Mouse (Mus musculus): ENCODE measurements at regions not wholly inside any gene's neighbourhood (a gene's known extent, or its start where the extent isn't known, plus 50 kb on each side); places are given as distances from the start of the nearest gene placed in this dataset.

GRCm38 (mm10) chr3:136432072-136432471 is 106.2 kb upstream of the Bank1 start:
- H3K4me3 ChIP-seq = no peak overlapping the region
- H3ac ChIP-seq (ENCODE audit: control insufficient read depth, insufficient read length) = no peak overlapping the region
- H3K4me2 ChIP-seq (ENCODE audit: low read depth) = peak overlapping the region; percentile 69
- no peaks in the 10 kb centered on the region for H3K27me3 ChIP-seq (ENCODE audit: control insufficient read depth, insufficient read depth, insufficient read length)
- TF ChIP-seq MYOD1 (IDR thresholded peaks at IDR 0.05; ENCODE audit: control insufficient read depth in 1 of 3, insufficient read length in 2 of 3, low read depth in 2 of 3) = no peak
- TF ChIP-seq REST (IDR thresholded peaks at IDR 0.05; ENCODE audit: insufficient read depth, insufficient read length) = no peak
- TF ChIP-seq MYOG (IDR thresholded peaks at IDR 0.05; ENCODE audit: control insufficient read depth in 1 of 3, insufficient read depth in 1 of 3, insufficient read length in 2 of 3, low read depth in 2 of 3) = no peak
- TF ChIP-seq E2F4 (IDR thresholded peaks at IDR 0.05; ENCODE audit: insufficient read depth) = no peak
- peak; percentile 64 for TF ChIP-seq CEBPB (IDR thresholded peaks at IDR 0.05; ENCODE audit: insufficient read depth, poor library complexity, severe bottlenecking)
- TF ChIP-seq MAX (IDR thresholded peaks at IDR 0.05; ENCODE audit: low read depth) = no peak
- no peak for TF ChIP-seq POLR2AphosphoS2 (IDR thresholded peaks at IDR 0.05; ENCODE audit: insufficient read length, low read depth)
- H3K79me2 ChIP-seq (ENCODE audit: control insufficient read depth, insufficient read depth) = no peaks in the 10 kb centered on the region
- H3K36me3 ChIP-seq (ENCODE audit: control insufficient read depth, insufficient read depth) = no peaks in the 10 kb centered on the region

DNA sequence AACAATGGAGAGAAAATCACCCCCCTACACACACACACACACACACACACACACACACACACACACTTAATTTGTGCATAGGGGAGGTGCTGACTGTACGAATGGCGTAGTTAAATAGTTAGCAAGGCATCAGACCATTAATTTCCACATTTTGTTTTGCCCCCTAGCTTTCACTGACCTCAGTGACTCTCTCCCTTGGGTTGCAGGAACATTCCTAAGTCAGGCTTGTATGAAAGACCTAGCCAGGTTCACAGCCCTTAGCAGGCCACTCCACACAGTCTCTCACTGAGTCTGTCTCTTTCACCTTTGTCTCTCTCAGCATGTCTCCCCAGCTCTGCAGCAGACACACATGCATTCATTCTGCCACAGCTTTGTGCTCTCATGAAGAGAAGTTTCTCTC is 101.6 kb upstream of the Bank1 start:
- TF ChIP-seq SRF (IDR thresholded peaks at IDR 0.05; ENCODE audit: control insufficient read depth, insufficient read length, low read depth) (no peak), POLR2AphosphoS2 (IDR thresholded peaks at IDR 0.05; ENCODE audit: insufficient read length, low read depth) (no peak), POLR2A (IDR thresholded peaks at IDR 0.05; ENCODE audit: insufficient read length, low read depth) (no peak), REST (IDR thresholded peaks at IDR 0.05; ENCODE audit: insufficient read depth, insufficient read length) (no peak), TCF3 (IDR thresholded peaks at IDR 0.05; ENCODE audit: insufficient read length, low read depth) (no peak)
- no peak overlapping the region for H3K4me3 ChIP-seq
- no peak overlapping the region for H3ac ChIP-seq (ENCODE audit: control insufficient read depth, insufficient read length)
- no peak overlapping the region for H3K4me2 ChIP-seq (ENCODE audit: low read depth)
- H3K79me2 ChIP-seq (ENCODE audit: control insufficient read depth, insufficient read depth) = no peaks in the 10 kb centered on the region
- H3K27me3 ChIP-seq (ENCODE audit: control insufficient read depth, insufficient read depth, insufficient read length) = no peaks in the 10 kb centered on the region
- no peaks in the 10 kb centered on the region for H3K36me3 ChIP-seq (ENCODE audit: control insufficient read depth, insufficient read depth)

- no peaks in the 10 kb centered on the region for H3K27me3 ChIP-seq (ENCODE audit: control insufficient read depth, insufficient read depth, insufficient read length)
- TF ChIP-seq MYOD1 (IDR thresholded peaks at IDR 0.05; ENCODE audit: control insufficient read depth in 1 of 3, insufficient read length in 2 of 3, low read depth in 2 of 3) = no peak
- no peak for TF ChIP-seq SRF (IDR thresholded peaks at IDR 0.05; ENCODE audit: control insufficient read depth, insufficient read length, low read depth)
- no peak for TF ChIP-seq TCF3 (IDR thresholded peaks at IDR 0.05; ENCODE audit: insufficient read length, low read depth)
- no peak for TF ChIP-seq MYOG (IDR thresholded peaks at IDR 0.05; ENCODE audit: control insufficient read depth in 1 of 3, insufficient read depth in 1 of 3, insufficient read length in 2 of 3, low read depth in 2 of 3)
- TF ChIP-seq E2F4 (IDR thresholded peaks at IDR 0.05; ENCODE audit: insufficient read depth) = no peak
- TF ChIP-seq REST (IDR thresholded peaks at IDR 0.05; ENCODE audit: insufficient read depth, insufficient read length) = no peak
- no peak for TF ChIP-seq TCF12 (IDR thresholded peaks at IDR 0.05; ENCODE audit: insufficient read depth, poor library complexity, severe bottlenecking)
- TF ChIP-seq MAX (IDR thresholded peaks at IDR 0.05; ENCODE audit: low read depth) = no peak
- no peak for TF ChIP-seq USF1 (IDR thresholded peaks at IDR 0.05; ENCODE audit: low read depth)
- TF ChIP-seq CEBPB (IDR thresholded peaks at IDR 0.05; ENCODE audit: insufficient read depth, poor library complexity, severe bottlenecking) = no peak
- no peak overlapping the region for H3ac ChIP-seq (ENCODE audit: control insufficient read depth, insufficient read length)
- H3K79me2 ChIP-seq (ENCODE audit: control insufficient read depth, insufficient read depth) = no peaks in the 10 kb centered on the region
- H3K4me3 ChIP-seq = no peak overlapping the region
- no peaks in the 10 kb centered on the region for H3K36me3 ChIP-seq (ENCODE audit: control insufficient read depth, insufficient read depth)
- H3K4me2 ChIP-seq (ENCODE audit: low read depth) = no peak overlapping the region
Measured at GRCm38 (mm10) chr3:136426539-136427194, 100.8 kb upstream of the Bank1 start.

GRCm38 (mm10) chr3:136421969-136422614 is 96.2 kb upstream of the Bank1 start:
- Histone ChIP-seq H3K79me2 (ENCODE audit: control insufficient read depth, insufficient read depth) (no peaks in the 10 kb centered on the region), H3K4me2 (ENCODE audit: low read depth) (no peak overlapping the region), H3K4me3 (no peak overlapping the region), H3K36me3 (ENCODE audit: control insufficient read depth, insufficient read depth) (no peaks in the 10 kb centered on the region), H3ac (ENCODE audit: control insufficient read depth, insufficient read length) (no peak overlapping the region), H3K27me3 (ENCODE audit: control insufficient read depth, insufficient read depth, insufficient read length) (no peaks in the 10 kb centered on the region)
- TF ChIP-seq TCF3 (IDR thresholded peaks at IDR 0.05; ENCODE audit: insufficient read length, low read depth) (no peak), MYOG (IDR thresholded peaks at IDR 0.05; ENCODE audit: control insufficient read depth in 1 of 3, insufficient read depth in 1 of 3, insufficient read length in 2 of 3, low read depth in 2 of 3) (no peak), MAX (IDR thresholded peaks at IDR 0.05; ENCODE audit: low read depth) (no peak), E2F4 (IDR thresholded peaks at IDR 0.05; ENCODE audit: insufficient read depth) (no peak), MYOD1 (IDR thresholded peaks at IDR 0.05; ENCODE audit: control insufficient read depth in 1 of 3, insufficient read length in 2 of 3, low read depth in 2 of 3) (no peak), SRF (IDR thresholded peaks at IDR 0.05; ENCODE audit: control insufficient read depth, insufficient read length, low read depth) (no peak), TCF12 (IDR thresholded peaks at IDR 0.05; ENCODE audit: insufficient read depth, poor library complexity, severe bottlenecking) (no peak), CEBPB (IDR thresholded peaks at IDR 0.05; ENCODE audit: insufficient read depth, poor library complexity, severe bottlenecking) (no peak)

GRCm38 (mm10) chr3:136405606-136406005 is 79.7 kb upstream of the Bank1 start:
- Histone ChIP-seq H3K79me2 (ENCODE audit: control insufficient read depth, insufficient read depth) (no peaks in the 10 kb centered on the region), H3K4me2 (ENCODE audit: low read depth) (no peak overlapping the region), H3K4me3 (no peak overlapping the region), H3K36me3 (ENCODE audit: control insufficient read depth, insufficient read depth) (no peaks in the 10 kb centered on the region), H3ac (ENCODE audit: control insufficient read depth, insufficient read length) (no peak overlapping the region), H3K27me3 (ENCODE audit: control insufficient read depth, insufficient read depth, insufficient read length) (no peaks in the 10 kb centered on the region)
- TF ChIP-seq USF1 (IDR thresholded peaks at IDR 0.05; ENCODE audit: low read depth) (no peak), REST (IDR thresholded peaks at IDR 0.05; ENCODE audit: insufficient read depth, insufficient read length) (no peak), E2F4 (IDR thresholded peaks at IDR 0.05; ENCODE audit: insufficient read depth) (no peak), MAX (IDR thresholded peaks at IDR 0.05; ENCODE audit: low read depth) (no peak), POLR2A (IDR thresholded peaks at IDR 0.05; ENCODE audit: insufficient read length, low read depth) (no peak), MYOD1 (IDR thresholded peaks at IDR 0.05; ENCODE audit: control insufficient read depth in 1 of 3, insufficient read length in 2 of 3, low read depth in 2 of 3) (no peak), CEBPB (IDR thresholded peaks at IDR 0.05; ENCODE audit: insufficient read depth, poor library complexity, severe bottlenecking) (no peak), TCF12 (IDR thresholded peaks at IDR 0.05; ENCODE audit: insufficient read depth, poor library complexity, severe bottlenecking) (no peak), POLR2AphosphoS2 (IDR thresholded peaks at IDR 0.05; ENCODE audit: insufficient read length, low read depth) (no peak), MYOG (IDR thresholded peaks at IDR 0.05; ENCODE audit: control insufficient read depth in 1 of 3, insufficient read depth in 1 of 3, insufficient read length in 2 of 3, low read depth in 2 of 3) (no peak), SRF (IDR thresholded peaks at IDR 0.05; ENCODE audit: control insufficient read depth, insufficient read length, low read depth) (no peak), TCF3 (IDR thresholded peaks at IDR 0.05; ENCODE audit: insufficient read length, low read depth) (no peak)
